Mouse (Mus musculus) limb, embryonic 13.5 days (tissue): ENCODE measurements at regions not wholly inside any gene's neighbourhood (a gene's known extent, or its start where the extent isn't known, plus 50 kb on each side); places are given as distances from the start of the nearest gene placed in this dataset.

Experiments used
- ATAC-seq: fragments of 200-750 bp; cut with Nextera tagmentation; 2 replicates; pipeline ENCODE4 v1.8.0; 2017; ENCODE audit warnings: low read depth, moderate number of reproducible peaks, moderate TSS enrichment; ENCODE audit not compliant: low FRiP score
- H3K27ac ChIP-seq: fragments of 300-500 bp; sonication (generic); 2 replicates; pipeline ENCODE4 v1.5.1; 2015; ENCODE audit warnings: inconsistent platforms, mild to moderate bottlenecking, moderate library complexity
- H3K27me3 ChIP-seq: fragments of 300-500 bp; sonication (generic); 2 replicates; pipeline ENCODE4 v1.6.1; 2015; ENCODE audit warnings: mild to moderate bottlenecking, inconsistent platforms
- H3K36me3 ChIP-seq: fragments of 300-500 bp; sonication (generic); 2 replicates; pipeline ENCODE4 v1.6.1; 2015; ENCODE audit warnings: inconsistent platforms, mild to moderate bottlenecking, moderate library complexity
- H3K4me1 ChIP-seq: fragments of 300-500 bp; sonication (generic); 2 replicates; pipeline ENCODE4 v1.6.1; 2015; ENCODE audit warnings: inconsistent platforms
- H3K4me2 ChIP-seq: fragments of 300-500 bp; sonication (generic); replicated peaks from 2 replicates; pipeline ENCODE4 v1.6.1; 2015; ENCODE audit warnings: inconsistent platforms, mild to moderate bottlenecking, moderate library complexity
- H3K4me3 ChIP-seq: fragments of 300-500 bp; sonication (generic); 2 replicates; pipeline ENCODE4 v1.5.1; 2015; ENCODE audit warnings: moderate library complexity, mild to moderate bottlenecking, inconsistent platforms
- H3K9ac ChIP-seq: fragments of 300-500 bp; sonication (generic); 2 replicates; pipeline ENCODE4 v1.6.1; 2015; ENCODE audit warnings: mild to moderate bottlenecking, inconsistent platforms
- H3K9me3 ChIP-seq: fragments of 300-500 bp; sonication (generic); 2 replicates; pipeline ENCODE4 v1.6.1; 2016; ENCODE audit warnings: inconsistent platforms
- WGBS: fragments of 180-500 bp; shearing (Covaris S2); methylation state at CpG from one replicate; pipeline ENCODE4 v1.1.7; 2015; 5-methylcytosine and 5-hydroxymethylcytosine counted together

DNA sequence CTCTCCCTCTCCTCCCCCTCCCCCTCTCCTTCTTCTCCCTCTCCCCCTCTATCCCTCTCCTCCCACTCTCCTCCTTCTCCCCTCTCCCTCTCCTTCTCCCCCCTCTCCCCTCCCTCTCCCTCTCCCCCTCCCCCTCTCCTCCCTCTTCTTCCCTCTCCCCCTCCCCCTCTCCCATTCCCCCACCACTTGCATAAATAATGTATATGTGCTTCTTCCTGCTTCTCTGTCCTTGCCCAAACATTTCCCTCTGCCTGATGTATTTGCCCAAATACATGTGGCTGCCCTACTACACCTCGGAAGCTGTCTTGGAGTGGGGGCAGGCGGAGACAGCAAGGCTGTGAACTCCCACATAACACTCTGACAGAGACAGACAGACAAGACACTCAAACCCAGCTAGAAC is 149.2 kb upstream of the Rybp start:
- Histone ChIP-seq H3K9ac (no peak overlapping the region), H3K27me3 (peaks cover 42% of the 10 kb centered on the region), H3K9me3 (peaks cover 4% of the 10 kb centered on the region), H3K4me1 (peaks cover 29% of the 10 kb centered on the region), H3K27ac (no peak overlapping the region), H3K4me3 (no peak overlapping the region), H3K36me3 (no peaks in the 10 kb centered on the region), H3K4me2 (no peak overlapping the region)
- ATAC-seq: no peak
- 54% methylated on average over 2 of the region's 2 CpGs for WGBS

DNA sequence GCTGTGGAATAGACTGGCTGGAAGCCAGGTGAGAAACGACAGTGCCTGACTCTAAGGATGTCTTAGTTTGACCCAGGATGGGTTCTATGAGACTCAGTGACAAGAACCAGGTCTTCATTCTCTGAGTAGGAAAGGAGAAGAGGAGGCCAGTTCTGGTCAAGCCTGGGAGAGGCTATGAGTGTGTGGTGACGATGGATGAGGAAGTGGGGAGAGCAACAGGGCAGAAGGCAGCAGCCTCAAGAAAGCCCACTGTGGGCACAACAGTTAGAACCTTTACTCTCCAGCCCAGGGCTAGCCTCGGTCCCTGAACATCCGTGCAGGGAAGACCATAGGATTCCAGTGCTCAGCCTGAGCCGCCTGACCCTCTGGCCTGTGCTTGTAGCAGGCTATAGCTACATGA is 147.9 kb upstream of the Rybp start:
- no peaks in the 10 kb centered on the region for H3K36me3 ChIP-seq
- H3K9me3 ChIP-seq: peaks cover 4% of the 10 kb centered on the region
- no peak overlapping the region for H3K27ac ChIP-seq
- H3K4me1 ChIP-seq: peaks cover 32% of the 10 kb centered on the region
- ATAC-seq: no peak
- H3K4me2 ChIP-seq: no peak overlapping the region
- H3K27me3 ChIP-seq: peaks cover 31% of the 10 kb centered on the region
- H3K9ac ChIP-seq: no peak overlapping the region
- H3K4me3 ChIP-seq: no peak overlapping the region
- 65% methylated on average over 5 of the region's 5 CpGs for WGBS

- no peak overlapping the region for H3K27ac ChIP-seq
- H3K4me1 ChIP-seq: peaks cover 40% of the 10 kb centered on the region
- peaks cover 4% of the 10 kb centered on the region for H3K9me3 ChIP-seq
- ATAC-seq: no peak
- no peak overlapping the region for H3K4me2 ChIP-seq
- H3K9ac ChIP-seq: no peak overlapping the region
- no peak overlapping the region for H3K4me3 ChIP-seq
- no peaks in the 10 kb centered on the region for H3K36me3 ChIP-seq
- WGBS: 75% methylated on average over 9 of the region's 9 CpGs
- peaks cover 23% of the 10 kb centered on the region for H3K27me3 ChIP-seq
Measured at GRCm38 (mm10) chr6:100433534-100433867, 146.2 kb upstream of the Rybp start.

DNA sequence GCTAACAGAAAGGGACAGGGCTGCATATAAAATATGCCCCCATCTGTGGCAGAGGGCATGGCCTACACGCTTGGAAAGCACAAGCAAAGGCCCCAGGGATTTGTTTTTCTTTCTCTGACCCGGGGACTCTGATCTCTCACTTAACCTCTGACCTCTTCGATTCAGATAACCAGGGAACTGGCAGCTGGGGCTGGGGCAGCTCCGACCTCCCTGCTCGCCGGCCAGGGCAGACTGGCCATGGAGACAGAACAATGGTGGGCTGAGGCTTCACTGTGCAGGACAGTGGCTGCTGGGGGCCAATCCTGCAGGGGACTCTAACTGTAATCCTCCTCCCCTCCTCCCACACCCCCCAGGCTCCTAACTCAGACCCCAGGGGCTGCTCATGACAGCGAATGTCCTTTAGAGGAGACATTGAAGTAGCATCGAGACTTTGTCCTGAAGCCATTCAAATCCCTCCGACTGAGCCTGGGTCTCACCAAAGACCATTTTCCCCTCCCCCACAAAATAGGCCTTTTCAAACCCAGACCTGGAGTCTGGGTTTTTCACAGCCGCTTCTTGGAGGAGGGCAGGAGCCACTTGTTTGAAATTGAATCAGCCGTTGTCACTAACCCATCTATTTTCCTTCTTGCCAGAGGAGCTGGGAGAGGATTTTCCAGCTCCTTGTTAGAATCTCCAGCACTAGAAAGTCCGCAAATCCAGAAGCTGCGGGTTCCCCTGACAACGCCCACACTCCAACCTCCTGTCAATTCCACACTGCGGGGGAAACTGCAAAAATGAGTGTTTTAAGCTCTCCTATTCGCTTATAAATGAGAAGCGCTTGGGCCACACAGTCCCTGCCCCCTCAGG is 145.6 kb upstream of the Rybp start:
- no peak for ATAC-seq
- peaks cover 21% of the 10 kb centered on the region for H3K27me3 ChIP-seq
- H3K4me1 ChIP-seq: peaks cover 40% of the 10 kb centered on the region
- no peaks in the 10 kb centered on the region for H3K36me3 ChIP-seq
- 35% methylated on average over 17 of the region's 17 CpGs for WGBS
- H3K4me3 ChIP-seq: no peak overlapping the region
- H3K9ac ChIP-seq: 0 out of 2 replicates have a peak overlapping the region, but pooled peaks have one; percentile 25
- H3K4me2 ChIP-seq: no peak overlapping the region
- H3K27ac ChIP-seq: no peak overlapping the region
- peaks cover 4% of the 10 kb centered on the region for H3K9me3 ChIP-seq

- peaks cover 9% of the 10 kb centered on the region; the same call in 1 of the 2 replicates for H3K27me3 ChIP-seq
- no peak overlapping the region for H3K27ac ChIP-seq
- peaks cover 4% of the 10 kb centered on the region for H3K9me3 ChIP-seq
- no peak overlapping the region for H3K4me3 ChIP-seq
- no peak for ATAC-seq
- H3K4me1 ChIP-seq: peaks cover 41% of the 10 kb centered on the region
- no peak overlapping the region for H3K4me2 ChIP-seq
- 88% methylated on average over 4 of the region's 4 CpGs for WGBS
- H3K36me3 ChIP-seq: no peaks in the 10 kb centered on the region
- H3K9ac ChIP-seq: no peak overlapping the region
Measured at GRCm38 (mm10) chr6:100430286-100430685, 143.0 kb upstream of the Rybp start.

GRCm38 (mm10) chr6:100429511-100429910 is 142.2 kb upstream of the Rybp start:
- peaks cover 4% of the 10 kb centered on the region; the same call in 1 of the 2 replicates for H3K27me3 ChIP-seq
- H3K27ac ChIP-seq: no peak overlapping the region
- peaks cover 49% of the 10 kb centered on the region for H3K4me1 ChIP-seq
- H3K9me3 ChIP-seq: peaks cover 4% of the 10 kb centered on the region
- H3K9ac ChIP-seq: no peak overlapping the region
- WGBS: 50% methylated on average over 6 of the region's 6 CpGs
- ATAC-seq: 0 out of 2 replicates have a peak, but pooled peaks have one; percentile 38
- no peak overlapping the region for H3K4me3 ChIP-seq
- no peak overlapping the region for H3K4me2 ChIP-seq
- no peaks in the 10 kb centered on the region for H3K36me3 ChIP-seq

GRCm38 (mm10) chr6:100428759-100429158 is 141.5 kb upstream of the Rybp start:
- WGBS: 73% methylated on average over 6 of the region's 6 CpGs
- no peak for ATAC-seq

DNA sequence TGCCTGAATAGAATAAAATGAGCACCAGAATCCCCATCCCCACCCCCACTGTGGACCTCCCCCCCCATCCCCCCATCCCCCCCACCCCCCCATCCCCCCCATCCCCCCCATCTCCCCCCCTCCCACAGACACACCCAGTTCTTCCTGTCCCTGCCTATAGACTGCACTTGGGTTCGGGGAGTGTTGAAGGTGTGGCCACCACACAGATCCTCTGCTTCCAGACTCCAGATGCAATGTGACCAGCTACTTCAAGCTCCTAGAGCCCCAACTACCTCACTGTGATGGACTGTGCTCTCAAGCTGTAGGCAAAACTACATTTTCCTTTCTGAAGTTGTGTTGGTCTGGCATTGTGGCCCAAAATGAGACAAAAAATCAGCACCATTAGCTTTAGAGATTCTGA is 138.3 kb upstream of the Rybp start:
- Histone ChIP-seq H3K4me1 (peaks cover 63% of the 10 kb centered on the region), H3K36me3 (no peaks in the 10 kb centered on the region), H3K4me3 (no peak overlapping the region), H3K27me3 (peaks cover 8% of the 10 kb centered on the region; the same call in 1 of the 2 replicates), H3K4me2 (no peak overlapping the region), H3K27ac (no peak overlapping the region), H3K9me3 (no peaks in the 10 kb centered on the region), H3K9ac (no peak overlapping the region)
- WGBS: 70% methylated on average over 1 of the region's 1 CpGs
- ATAC-seq: no peak

More at GRCm38 (mm10) chr6:100428759-100429158, 141.5 kb upstream of the Rybp start:
- peaks cover 52% of the 10 kb centered on the region for H3K4me1 ChIP-seq
- H3K9me3 ChIP-seq: peaks cover 2% of the 10 kb centered on the region
- H3K4me2 ChIP-seq: no peak overlapping the region
- H3K36me3 ChIP-seq: no peaks in the 10 kb centered on the region
- no peak overlapping the region for H3K9ac ChIP-seq
- H3K27ac ChIP-seq: no peak overlapping the region; the same call in 1 of the 2 replicates
- no peak overlapping the region for H3K4me3 ChIP-seq
- H3K27me3 ChIP-seq: peaks cover 4% of the 10 kb centered on the region; the same call in 1 of the 2 replicates

- Histone ChIP-seq H3K27me3 (peaks cover 8% of the 10 kb centered on the region; the same call in 1 of the 2 replicates), H3K4me2 (no peak overlapping the region), H3K9me3 (no peaks in the 10 kb centered on the region), H3K9ac (no peak overlapping the region), H3K4me3 (no peak overlapping the region), H3K4me1 (peaks cover 63% of the 10 kb centered on the region), H3K36me3 (no peaks in the 10 kb centered on the region), H3K27ac (no peak overlapping the region)
- 26% methylated on average over 12 of the region's 12 CpGs for WGBS
- ATAC-seq: no peak
Measured at GRCm38 (mm10) chr6:100424788-100425403, 137.6 kb upstream of the Rybp start.

- Histone ChIP-seq H3K4me3 (no peak overlapping the region), H3K4me2 (no peak overlapping the region), H3K36me3 (no peaks in the 10 kb centered on the region), H3K9ac (no peak overlapping the region), H3K27me3 (peaks cover 8% of the 10 kb centered on the region; the same call in 1 of the 2 replicates), H3K27ac (no peak overlapping the region), H3K4me1 (peaks cover 57% of the 10 kb centered on the region), H3K9me3 (no peaks in the 10 kb centered on the region)
- WGBS: 82% methylated on average over 6 of the region's 6 CpGs
- no peak for ATAC-seq
Measured at GRCm38 (mm10) chr6:100424181-100424580, 136.9 kb upstream of the Rybp start.

- H3K27ac ChIP-seq: no peak overlapping the region
- no peaks in the 10 kb centered on the region for H3K36me3 ChIP-seq
- H3K4me1 ChIP-seq: peaks cover 52% of the 10 kb centered on the region
- no peak overlapping the region for H3K4me3 ChIP-seq
- no peak overlapping the region for H3K9ac ChIP-seq
- H3K9me3 ChIP-seq: no peaks in the 10 kb centered on the region
- 90% methylated on average over 12 of the region's 12 CpGs for WGBS
- peaks cover 8% of the 10 kb centered on the region; the same call in 1 of the 2 replicates for H3K27me3 ChIP-seq
- H3K4me2 ChIP-seq: no peak overlapping the region
- no peak for ATAC-seq
Measured at GRCm38 (mm10) chr6:100423636-100424035, 136.4 kb upstream of the Rybp start.

- ATAC-seq: no peak
- Histone ChIP-seq H3K27me3 (peaks cover 8% of the 10 kb centered on the region; the same call in 1 of the 2 replicates), H3K4me3 (no peak overlapping the region), H3K27ac (no peak overlapping the region), H3K4me2 (peak overlapping the region; percentile 36), H3K36me3 (no peaks in the 10 kb centered on the region), H3K9ac (no peak overlapping the region), H3K9me3 (no peaks in the 10 kb centered on the region), H3K4me1 (peaks cover 42% of the 10 kb centered on the region)
- 76% methylated on average over 6 of the region's 6 CpGs for WGBS
Measured at GRCm38 (mm10) chr6:100422603-100423002, 135.3 kb upstream of the Rybp start.
